Mouse (Mus musculus) gastrocnemius, adult 2 months (tissue): ENCODE measurements around the gene Sar1a. TPM values are rescaled to one million over a fixed set of nuclear protein-coding genes. Genes with fewer than 3 reads are reported as not detected.

Source experiments
- DNase-seq: peaks from one replicate; pipeline ENCODE4 v3.0.0; 2022
- H3K27ac ChIP-seq: fragments of 200-600 bp; 2 replicates; pipeline ENCODE4 v1.8.1; 2022; ENCODE audit warnings: mild to moderate bottlenecking
- H3K4me3 ChIP-seq: fragments of 200-600 bp; 2 replicates; pipeline ENCODE4 v1.8.1; 2022; ENCODE audit warnings: mild to moderate bottlenecking, moderate library complexity
- CTCF ChIP-seq: fragments of 200-600 bp; IDR thresholded peaks from 2 replicates; pipeline ENCODE4 v1.8.1; 2022; ENCODE audit warnings: antibody characterized with exemption, mild to moderate bottlenecking, moderate library complexity
- intact Hi-C: fragments of 180-260 bp; cut with DNase I; formaldehyde crosslinking; loops from one replicate; pipeline ENCODE4 v1.15.1; 2025
- total RNA-seq, 2 experiments: library from RNA; stranded (reverse); gene quantifications; 2 replicates each; pipeline ENCODE4 v1.2.3; 2021

Gene Sar1a
- total RNA-seq, 2 experiments from 2014 or later = 129 to 145 TPM

DNA sequence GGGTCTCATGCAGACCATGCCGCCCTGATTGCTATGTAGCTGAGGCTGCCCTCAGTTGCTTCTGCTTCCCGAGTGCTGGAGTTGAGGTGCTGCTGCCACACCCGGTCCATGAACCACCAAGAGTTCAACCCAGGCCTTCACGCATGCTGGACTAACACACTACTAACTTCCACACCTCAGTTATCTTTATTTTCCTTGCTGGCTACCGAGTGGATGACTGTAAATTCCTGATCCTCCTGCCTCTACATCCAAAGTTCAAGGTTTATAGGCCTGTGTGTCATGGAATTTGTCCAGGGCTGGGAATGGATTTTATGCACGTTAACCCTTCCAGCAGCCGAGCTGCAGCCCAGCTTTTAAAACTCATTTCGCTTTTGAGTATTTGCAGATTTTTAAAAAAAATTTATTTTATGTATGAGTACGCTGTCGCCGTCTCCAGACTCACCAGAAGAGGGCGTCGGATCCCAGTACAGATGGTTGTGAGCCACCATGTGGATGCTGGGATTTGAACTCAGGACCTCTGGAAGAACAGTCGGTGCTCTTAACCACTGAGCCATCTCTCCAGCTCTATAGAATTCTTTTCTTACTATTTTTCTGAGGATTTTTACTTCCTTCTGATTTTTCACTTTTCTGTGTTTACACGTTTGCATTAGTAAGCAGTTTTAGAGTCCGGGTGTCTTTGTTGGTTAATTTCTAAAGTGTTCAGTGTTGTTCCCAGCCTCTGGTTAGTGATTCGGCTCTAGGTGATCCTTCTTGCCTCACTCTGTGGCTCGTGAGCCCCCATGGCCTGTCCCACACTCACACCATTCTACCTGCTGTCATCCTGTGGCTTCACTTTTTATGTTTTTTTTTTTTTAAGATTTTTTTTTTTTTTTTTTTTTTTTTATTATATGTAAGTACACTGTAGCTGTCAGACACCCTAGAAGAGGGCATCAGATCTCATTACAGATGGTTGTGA lies 22.9 kb upstream of the Sar1a start:
- TF ChIP-seq CTCF = peak; percentile 47
- DNase-seq = no peak
- no peak overlapping the region for H3K4me3 ChIP-seq

DNA sequence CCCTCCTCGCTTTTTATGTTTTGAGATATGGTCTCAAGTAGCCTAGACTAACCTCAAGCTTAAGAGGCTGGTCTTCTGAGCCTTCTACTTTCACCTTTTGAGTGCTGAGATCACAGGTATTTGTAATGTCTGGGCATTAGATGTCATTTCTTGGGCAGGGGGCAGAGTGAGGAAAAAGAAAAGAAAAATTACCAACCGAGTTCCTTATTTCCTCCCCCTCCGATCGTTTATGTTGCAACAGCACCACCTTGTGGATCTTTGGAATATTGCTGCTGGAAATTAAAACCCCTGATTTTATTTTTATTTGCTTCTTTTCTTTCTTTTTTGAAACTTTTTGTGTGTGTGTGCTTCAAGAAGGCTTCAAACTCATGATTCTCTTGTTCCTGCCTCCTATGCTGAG lies 22.1 kb upstream of the Sar1a start:
- TF ChIP-seq CTCF = peak; percentile 83
- intact Hi-C loops = loop anchor here (1.0 to 10.0 kb wide), 3 partner anchors 52 to 313 kb away; no protein-coding TSS in a partner anchor
- Histone ChIP-seq H3K27ac (no peak overlapping the region), H3K4me3 (no peak overlapping the region)
- DNase-seq = no peak

More for the DNA sequence above, 22.9 kb upstream of the Sar1a start:
- H3K27ac ChIP-seq = no peak overlapping the region
- intact Hi-C loops = loop anchor here (5.0 to 10.0 kb wide), 2 partner anchors 165 to 312 kb away; no protein-coding TSS in a partner anchor

DNA sequence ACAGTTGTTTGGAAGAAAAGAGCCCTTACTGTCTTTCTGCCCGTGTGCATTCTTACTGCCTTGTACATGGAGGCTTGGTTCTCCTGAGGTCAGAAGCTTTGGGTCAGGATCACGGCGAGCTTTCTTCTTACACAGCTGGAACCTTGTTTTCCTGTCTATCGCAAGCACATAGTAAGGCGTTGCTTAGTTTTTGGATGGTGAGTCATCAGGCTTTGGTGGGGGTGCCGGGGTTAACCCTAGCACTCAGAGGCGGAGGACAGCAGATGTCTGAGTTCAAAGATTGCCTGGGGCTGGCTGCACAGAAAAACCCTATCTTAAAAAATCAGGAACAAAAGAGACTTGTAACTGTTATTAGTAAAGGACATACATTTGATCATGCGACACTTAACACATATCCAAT lies 18.2 kb upstream of the Sar1a start:
- H3K4me3 ChIP-seq = peak overlapping the region; percentile 28; the same call in 1 of the 2 replicates
- no peak for TF ChIP-seq CTCF
- intact Hi-C loops = no loop called here
- DNase-seq = no peak
- peak overlapping the region; percentile 63 for H3K27ac ChIP-seq

- no peak for TF ChIP-seq CTCF
- H3K27ac ChIP-seq = peak overlapping the region; percentile 28; the same call in 1 of the 2 replicates
- intact Hi-C loops = no loop called here
- DNase-seq = peak; percentile 26
- H3K4me3 ChIP-seq = no peak overlapping the region
These were observed 17.6 kb upstream of the Sar1a start for GRCm38 (mm10) chr10:61662391-61662988.

DNA sequence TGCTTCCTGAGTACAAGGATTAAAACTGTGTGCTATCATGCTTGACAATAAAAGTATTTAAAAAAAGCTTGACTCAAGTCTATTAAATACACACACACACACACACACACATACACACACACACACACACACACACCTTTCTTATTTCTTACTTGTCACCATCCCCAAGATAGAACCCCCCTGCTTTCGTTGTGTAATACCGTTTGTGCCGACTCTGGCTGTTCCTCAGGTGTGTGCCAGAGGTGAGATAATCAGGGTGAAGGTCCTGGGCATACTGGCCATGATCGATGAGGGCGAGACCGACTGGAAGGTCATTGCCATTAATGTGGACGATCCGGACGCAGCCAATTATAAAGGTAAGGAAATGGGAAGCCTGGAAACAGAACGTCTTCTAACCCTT lies 15.0 kb upstream of the Sar1a start:
- DNase-seq = no peak
- no peak overlapping the region for H3K4me3 ChIP-seq
- TF ChIP-seq CTCF = no peak
- H3K27ac ChIP-seq = no peak overlapping the region
- intact Hi-C loops = no loop called here

- intact Hi-C loops = no loop called here
- no peak for TF ChIP-seq CTCF
- no peak overlapping the region for H3K4me3 ChIP-seq
- no peak overlapping the region for H3K27ac ChIP-seq
- no peak for DNase-seq
These were observed 14.4 kb upstream of the Sar1a start for GRCm38 (mm10) chr10:61665651-61666050.

DNA sequence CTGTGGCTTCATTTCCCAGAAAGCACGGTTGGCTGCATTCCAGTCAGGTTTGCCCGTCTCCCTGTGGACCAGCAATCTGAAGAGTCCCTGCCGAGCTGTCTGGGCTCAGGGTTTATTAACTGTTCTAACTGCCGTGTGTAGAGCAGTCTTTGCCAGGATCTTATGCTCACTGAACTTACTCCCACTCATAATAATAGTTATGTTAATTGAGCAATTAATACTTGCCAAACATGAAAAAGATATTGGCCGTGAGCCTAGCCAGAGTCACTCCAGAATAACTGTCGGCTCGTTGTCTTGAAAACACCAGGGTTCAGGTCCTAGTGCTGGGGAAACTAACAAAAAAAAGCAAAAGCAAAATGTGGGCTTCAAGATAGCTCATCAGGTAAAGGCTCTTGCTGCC lies 10.8 kb upstream of the Sar1a start:
- no peak for TF ChIP-seq CTCF
- no peak for DNase-seq
- intact Hi-C loops = no loop called here
- H3K27ac ChIP-seq = no peak overlapping the region
- H3K4me3 ChIP-seq = no peak overlapping the region

- no peak overlapping the region for H3K27ac ChIP-seq
- TF ChIP-seq CTCF = no peak
- intact Hi-C loops = loop anchor here (5.0 kb wide), 1 partner anchor 62 kb away; no protein-coding TSS in a partner anchor
- no peak for DNase-seq
- H3K4me3 ChIP-seq = no peak overlapping the region
These were observed 10.2 kb upstream of the Sar1a start for GRCm38 (mm10) chr10:61669896-61670295.

DNA sequence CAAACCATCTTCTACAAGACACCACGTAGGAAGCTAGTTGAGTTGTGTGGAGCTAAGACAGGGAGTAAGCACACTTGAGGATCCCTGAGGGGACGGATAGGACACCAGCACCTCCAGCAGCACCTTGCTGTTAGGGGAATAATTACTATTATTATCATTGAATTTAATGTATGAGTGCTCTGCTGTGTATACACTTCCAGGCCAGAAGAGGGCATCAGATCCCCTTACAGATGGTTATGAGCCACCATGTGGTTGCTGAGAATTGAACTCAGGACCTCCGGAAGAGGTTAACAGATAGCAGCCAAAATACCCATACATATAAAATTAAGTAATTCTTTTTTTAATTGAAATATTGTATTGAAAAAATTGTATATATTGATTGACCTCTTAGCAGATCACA lies 9.3 kb upstream of the Sar1a start:
- TF ChIP-seq CTCF = peak; percentile 53
- H3K4me3 ChIP-seq = no peak overlapping the region
- no peak for DNase-seq
- intact Hi-C loops = loop anchor here (5.0 kb wide), 1 partner anchor 62 kb away; no protein-coding TSS in a partner anchor
- no peak overlapping the region for H3K27ac ChIP-seq

GRCm38 (mm10) chr10:61675935-61676334 lies 4.2 kb upstream of the Sar1a start:
- intact Hi-C loops = no loop called here
- no peak for TF ChIP-seq CTCF
- H3K4me3 ChIP-seq = no peak overlapping the region
- DNase-seq = no peak
- no peak overlapping the region for H3K27ac ChIP-seq

- TF ChIP-seq CTCF = no peak
- Histone ChIP-seq H3K27ac (peak overlapping the region; percentile 99), H3K4me3 (peak overlapping the region; percentile 79)
- intact Hi-C loops = no loop called here
- DNase-seq = no peak
These were observed 554 bp upstream of the Sar1a start for GRCm38 (mm10) chr10:61679545-61679944.

DNA sequence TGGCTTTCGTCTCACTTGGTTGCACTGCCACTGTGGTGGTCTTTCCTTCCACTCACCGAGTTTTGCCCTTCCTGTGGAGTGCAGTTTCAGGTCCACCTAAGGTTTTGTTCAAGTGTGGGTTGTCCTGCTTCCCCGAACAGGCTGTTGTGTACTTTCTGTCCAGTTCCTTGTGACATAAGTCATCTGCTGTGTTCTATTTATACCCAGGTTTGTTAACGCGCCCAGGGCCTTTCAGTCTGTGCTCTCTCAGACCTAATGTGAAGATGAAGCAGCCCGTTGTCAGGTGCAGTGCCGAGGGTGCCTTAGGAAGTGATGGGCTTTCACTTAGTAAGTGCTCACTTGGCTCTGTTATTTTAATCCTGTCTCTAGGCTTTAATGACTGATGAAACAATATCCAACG lies 9.3 kb downstream of the Sar1a start:
- peak; percentile 50 for DNase-seq
- peak overlapping the region; percentile 51 for H3K4me3 ChIP-seq
- TF ChIP-seq CTCF = no peak

GRCm38 (mm10) chr10:61693563-61693962 lies 13.5 kb downstream of the Sar1a start:
- H3K4me3 ChIP-seq = no peak overlapping the region
- TF ChIP-seq CTCF = no peak
- intact Hi-C loops = no loop called here

More for the DNA sequence above, 9.3 kb downstream of the Sar1a start:
- intact Hi-C loops = no loop called here
- H3K27ac ChIP-seq = peak overlapping the region; percentile 88

More at GRCm38 (mm10) chr10:61693563-61693962, 13.5 kb downstream of the Sar1a start:
- no peak overlapping the region for H3K27ac ChIP-seq
- DNase-seq = no peak
